Mouse (Mus musculus): ENCODE data around the gene Rnf150.

GRCm38 (mm10) chr8:83077329-83077728 is 214.2 kb downstream of the Rnf150 start:
- TF ChIP-seq MAX (IDR thresholded peaks at IDR 0.05; ENCODE audit: low read depth), result no peak
- TF ChIP-seq POLR2A (IDR thresholded peaks at IDR 0.05; ENCODE audit: insufficient read length, low read depth), result no peak
- no peak for TF ChIP-seq MYOD1 (IDR thresholded peaks at IDR 0.05; ENCODE audit: control insufficient read depth in 1 of 3, insufficient read length in 2 of 3, low read depth in 2 of 3)
- TF ChIP-seq POLR2AphosphoS2 (IDR thresholded peaks at IDR 0.05; ENCODE audit: insufficient read length, low read depth), result no peak
- no peak for TF ChIP-seq TCF12 (IDR thresholded peaks at IDR 0.05; ENCODE audit: insufficient read depth, poor library complexity, severe bottlenecking)
- no peak for TF ChIP-seq CEBPB (IDR thresholded peaks at IDR 0.05; ENCODE audit: insufficient read depth, poor library complexity, severe bottlenecking)
- no peak for TF ChIP-seq E2F4 (IDR thresholded peaks at IDR 0.05; ENCODE audit: insufficient read depth)
- no peak for TF ChIP-seq TCF3 (IDR thresholded peaks at IDR 0.05; ENCODE audit: insufficient read length, low read depth)

Data from myocyte (in vitro differentiated cells).